Mouse (Mus musculus): Measurements from ENCODE around the gene Lrrc25.

- TF ChIP-seq POLR2A (IDR thresholded peaks at IDR 0.05; ENCODE audit: extremely low read depth, insufficient read depth, low read length) (no peak), CTCF (IDR thresholded peaks at IDR 0.05; ENCODE audit: low read depth, low read length) (no peak)
These were observed 14.8 kb downstream of the Lrrc25 start for GRCm38 (mm10) chr8:70630532-70631381.

Measured in liver, adult 2 months (tissue).